Mouse (Mus musculus): ENCODE results near the gene Ell.

GRCm38 (mm10) chr8:70551558-70552161 is 12.4 kb downstream of the Ell start:
- TF ChIP-seq CTCF (IDR thresholded peaks at IDR 0.05; ENCODE audit: insufficient read depth, low read length) (no peak), POLR2A (IDR thresholded peaks at IDR 0.05; ENCODE audit: borderline replicate concordance, extremely low read depth, low read depth, low read length) (no peak)
